Mouse (Mus musculus): ENCODE results near the gene Zfp760.

DNA sequence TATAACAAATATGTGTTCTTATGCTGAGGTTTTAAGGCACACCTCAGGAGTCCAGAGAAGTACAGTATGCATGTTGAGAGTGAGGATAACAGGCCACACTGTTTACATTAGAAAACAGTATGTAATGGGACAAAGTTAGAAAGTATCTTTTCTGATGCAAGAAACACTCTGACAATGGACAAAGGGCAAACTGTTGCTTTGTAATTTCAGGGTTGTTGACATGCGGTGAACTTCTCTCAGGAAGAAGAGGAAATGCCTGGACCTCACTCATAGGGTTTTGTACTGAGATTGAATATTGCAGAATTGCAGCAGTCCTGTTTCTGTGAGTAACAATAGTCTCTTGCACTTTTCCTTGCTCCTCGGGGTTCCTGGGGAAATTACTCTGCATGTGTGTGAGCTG is 860 bp downstream of the Zfp760 start:
- TF ChIP-seq GATA1 (IDR thresholded peaks at IDR 0.05; ENCODE audit: low read length): no peak
- TF ChIP-seq TAL1 (IDR thresholded peaks at IDR 0.05; ENCODE audit: low read length): no peak
